Comparison of ENCODE assay signal across 15 mouse cellular contexts in genomic region chr2:117386036-117386590, GRCm38 (mm10). TPM values are rescaled to one million over a fixed set of nuclear protein-coding genes. Genes with fewer than 3 reads are reported as not detected.
A peak's percentile ranks its signal among the peaks of the same experiment; 100 is the strongest.
DNase-seq lines count a peak whose midpoint lies in the region; ATAC-seq lines count a peak whose summit lies in the region.
"Had no signal": no experiment of that assay in that cellular context is flagged by ENCODE, and none has a peak within 500 bp of the region (broad histone marks: within the 10 kb centered on the region; RNA-seq: fewer than 3 reads in every experiment).

No protein-coding gene starts in this region.

- ATAC-seq in frontal cortex, adult (ENCODE audit: low TSS enrichment) = peak; percentile 19
- ATAC-seq in activated CD4-positive, CD25-positive, alpha-beta regulatory T cell, adult 4 months = no peak
- ATAC-seq: forebrain, embryonic 14.5 days; hindbrain, postnatal 0 days; liver, postnatal 0 days had no signal

- no peak for DNase-seq in frontal cortex, postnatal 10 days (ENCODE audit: low spot score in 2 of 2)
- DNase-seq in layer of hippocampus, adult 11-12 months (ENCODE audit: low spot score) = peak; percentile 39
- DNase-seq in layer of hippocampus, adult 9-10 months (ENCODE audit: low spot score) = no peak
- peak; percentile 25 to 41 for DNase-seq in layer of hippocampus, postnatal 36 days
- peak; percentile 53 to 67 for DNase-seq in right cerebral cortex, postnatal 10 days (ENCODE audit: low spot score in 2 of 2)
- no peak for DNase-seq in adrenal gland, adult (ENCODE audit: inconsistent age in 2 of 2, low spot score in 1 of 2)
- DNase-seq: adrenal gland, postnatal 36 days; cerebellum, postnatal 14 days; kidney, adult 8-10 months; kidney, postnatal 4 days; liver, postnatal 0 days had no signal

RNA-seq across cellular contexts. Expression of gene Rasgrp1, which starts 43.3 kb away (rescaled TPM):
- total RNA-seq in layer of hippocampus, postnatal 36 days (2021) = 100 to 1,000 TPM; 360 to 401 TPM
- polyA plus RNA-seq in activated CD4-positive, CD25-positive, alpha-beta regulatory T cell, adult 4 months (2017; shearing (Covaris generic)) = 10 to 100 TPM; 62.0 to 66.3 TPM

Comparison
In these comparisons a context has a peak if more than half of its experiments do, and no peak if none do; other contexts are left out.
1. DNase-seq: peak in layer of hippocampus, adult 11-12 months (single experiment), layer of hippocampus, postnatal 36 days (2 of 2) and right cerebral cortex, postnatal 10 days (2 of 2); none in frontal cortex, postnatal 10 days (0 of 2), layer of hippocampus, adult 9-10 months (single experiment) and adrenal gland, adult (0 of 2).